Mouse (Mus musculus): ENCODE measurements around the gene H3f3b. TPM values are rescaled to one million over a fixed set of nuclear protein-coding genes. Genes with fewer than 3 reads are reported as not detected.

H3f3b gene
- 1,269 and 1,294 TPM in 2 replicates for polyA plus RNA-seq (2015; fragmentation: Nextera tagmentation; extraction: Ambion mirVana)

GRCm38 (mm10) chr11:116027756-116028155, at the start of gene H3f3b:
Gene H3f3b, minus strand, starts transcription at chr11:116027962.

GRCm38 (mm10) chr11:116030088-116030897, 2.5 kb upstream of the H3f3b start, which contains the start of gene Unk:
Gene Unk, plus strand, starts transcription at chr11:116030322.

GRCm38 (mm10) chr11:116012262-116012947, 15.4 kb downstream of the H3f3b start, which contains the start of gene Galk1:
Gene Galk1, minus strand, starts transcription at chr11:116012719.

DNA sequence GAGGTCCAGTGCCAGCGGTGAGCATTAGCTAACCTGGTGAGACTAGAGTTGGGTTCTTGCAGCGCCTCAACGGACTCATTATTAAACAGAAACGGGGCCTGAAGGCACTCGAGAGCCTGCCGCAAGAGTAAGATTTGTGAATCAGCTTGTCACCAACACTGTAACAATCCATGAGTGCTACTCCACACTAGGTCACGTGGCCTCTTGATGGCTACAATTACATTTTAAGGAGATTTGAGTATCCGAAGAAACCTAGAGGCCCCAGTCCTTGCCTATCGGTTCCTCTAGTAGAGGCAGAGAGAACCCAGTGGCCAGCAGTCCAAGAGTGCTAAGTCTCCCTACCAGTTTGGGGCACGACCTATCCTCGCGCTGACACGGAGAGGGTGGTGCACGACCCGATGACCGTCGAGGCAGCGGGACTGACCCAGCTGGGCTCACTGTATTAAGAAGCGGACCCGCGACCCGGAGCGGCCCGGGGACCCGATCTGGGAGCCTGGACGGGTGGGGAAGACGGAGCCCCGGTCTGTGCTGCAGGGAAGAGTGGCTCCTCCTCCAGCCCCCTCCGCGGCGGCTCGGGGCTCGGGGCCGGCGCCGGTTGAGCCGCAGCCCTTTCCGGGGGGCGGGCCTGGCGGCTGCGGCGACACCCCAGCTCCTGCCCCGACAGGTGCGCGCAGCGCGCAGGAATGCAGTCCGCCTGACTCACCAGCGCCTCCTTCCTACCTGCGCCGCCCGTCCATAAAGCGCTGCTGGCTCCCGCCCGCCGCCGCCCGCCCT, 53.3 kb downstream of the H3f3b start, which contains the start of gene Itgb4:
Gene Itgb4, plus strand, starts transcription at position 401 of the 774 bp plus-strand sequence.

Other genes with a start within 250 kb of the H3f3b start
- 10.1 and 12.8 TPM in 2 replicates for gene Caskin2, start 214.3 kb downstream of the H3f3b start, polyA plus RNA-seq (2015; fragmentation: Nextera tagmentation; extraction: Ambion mirVana)
- 15.9 and 20.0 TPM in 2 replicates for gene Tsen54, start 213.2 kb downstream of the H3f3b start, polyA plus RNA-seq (2015; fragmentation: Nextera tagmentation; extraction: Ambion mirVana)
- gene Llgl2, start 203.9 kb downstream of the H3f3b start, polyA plus RNA-seq (2015; fragmentation: Nextera tagmentation; extraction: Ambion mirVana): 4.5 and 6.5 TPM in 2 replicates
- gene Myo15b, start 169.6 kb downstream of the H3f3b start, polyA plus RNA-seq (2015; fragmentation: Nextera tagmentation; extraction: Ambion mirVana): 0.32 and 1.4 TPM in 2 replicates
- 6.9 and 8.5 TPM in 2 replicates for gene Smim5, start 128.0 kb downstream of the H3f3b start, polyA plus RNA-seq (2015; fragmentation: Nextera tagmentation; extraction: Ambion mirVana)
- 1.3 and 1.4 TPM in 2 replicates for gene Smim6, start 115.9 kb downstream of the H3f3b start, polyA plus RNA-seq (2015; fragmentation: Nextera tagmentation; extraction: Ambion mirVana)
- 41.6 and 42.6 TPM in 2 replicates for gene Sap30bp, start 94.7 kb downstream of the H3f3b start, polyA plus RNA-seq (2015; fragmentation: Nextera tagmentation; extraction: Ambion mirVana)
- 6.3 and 12.8 TPM in 2 replicates for gene Recql5, start 94.5 kb downstream of the H3f3b start, polyA plus RNA-seq (2015; fragmentation: Nextera tagmentation; extraction: Ambion mirVana)
- 2.2 and 3.0 TPM in 2 replicates for gene Itgb4, start 53.3 kb downstream of the H3f3b start, polyA plus RNA-seq (2015; fragmentation: Nextera tagmentation; extraction: Ambion mirVana)
- 111 and 122 TPM in 2 replicates for gene Galk1, start 15.2 kb downstream of the H3f3b start, polyA plus RNA-seq (2015; fragmentation: Nextera tagmentation; extraction: Ambion mirVana)
- 13.7 and 18.1 TPM in 2 replicates for gene Unk, start 2.4 kb upstream of the H3f3b start, polyA plus RNA-seq (2015; fragmentation: Nextera tagmentation; extraction: Ambion mirVana)
- 2.0 TPM in 2 replicates for gene Unc13d, start 50.0 kb upstream of the H3f3b start, polyA plus RNA-seq (2015; fragmentation: Nextera tagmentation; extraction: Ambion mirVana)
- 123 and 155 TPM in 2 replicates for gene Wbp2, start 59.0 kb upstream of the H3f3b start, polyA plus RNA-seq (2015; fragmentation: Nextera tagmentation; extraction: Ambion mirVana)
- gene Trim47, start 99.2 kb upstream of the H3f3b start, polyA plus RNA-seq (2015; fragmentation: Nextera tagmentation; extraction: Ambion mirVana): 23.7 and 29.6 TPM in 2 replicates
- gene Trim65, start 103.2 kb upstream of the H3f3b start, polyA plus RNA-seq (2015; fragmentation: Nextera tagmentation; extraction: Ambion mirVana): 3.2 and 3.5 TPM in 2 replicates
- 52.3 and 86.2 TPM in 2 replicates for gene Mrpl38, start 110.9 kb upstream of the H3f3b start, polyA plus RNA-seq (2015; fragmentation: Nextera tagmentation; extraction: Ambion mirVana)
- gene Fbf1, start 140.2 kb upstream of the H3f3b start, polyA plus RNA-seq (2015; fragmentation: Nextera tagmentation; extraction: Ambion mirVana): 12.9 and 18.1 TPM in 2 replicates
- 48.9 and 49.5 TPM in 2 replicates for gene Ten1, start 170.9 kb upstream of the H3f3b start, polyA plus RNA-seq (2015; fragmentation: Nextera tagmentation; extraction: Ambion mirVana)
- gene Acox1, start 171.1 kb upstream of the H3f3b start, polyA plus RNA-seq (2015; fragmentation: Nextera tagmentation; extraction: Ambion mirVana): 37.2 and 49.8 TPM in 2 replicates
- gene Evpl, start 210.1 kb upstream of the H3f3b start, polyA plus RNA-seq (2015; fragmentation: Nextera tagmentation; extraction: Ambion mirVana): 1.4 and 1.9 TPM in 2 replicates
- gene Srp68, start 246.3 kb upstream of the H3f3b start, polyA plus RNA-seq (2015; fragmentation: Nextera tagmentation; extraction: Ambion mirVana): 40.4 and 59.2 TPM in 2 replicates